Mouse (Mus musculus) B cell, adult 2 months (primary cell): ENCODE results near the gene Ass1.

ENCODE experiments used
- DNase-seq, 2 experiments: peaks; one replicate each; pipeline ENCODE4 v3.0.0; 2022

The Ass1 gene

DNA sequence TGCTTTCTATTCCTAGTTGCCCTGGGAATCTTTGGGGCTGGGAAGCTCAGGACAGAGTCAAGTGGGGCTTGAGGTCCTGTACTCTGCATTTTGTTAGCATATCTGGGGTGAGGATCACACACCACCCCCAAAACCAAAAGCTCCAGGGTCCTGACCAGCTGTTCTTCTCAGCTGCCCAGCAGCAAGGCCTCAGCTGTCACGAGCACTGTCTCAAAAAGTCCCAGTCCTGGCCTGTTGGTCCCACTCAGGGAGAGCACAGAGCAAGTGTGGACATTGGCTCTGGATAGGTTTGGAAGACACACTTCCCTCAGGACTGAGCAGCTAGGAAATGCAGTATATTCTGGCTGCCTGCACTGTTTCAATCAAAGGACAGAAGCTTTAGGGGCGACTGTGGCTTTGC is 20.5 kb downstream of the Ass1 start:
- no peak for DNase-seq

DNA sequence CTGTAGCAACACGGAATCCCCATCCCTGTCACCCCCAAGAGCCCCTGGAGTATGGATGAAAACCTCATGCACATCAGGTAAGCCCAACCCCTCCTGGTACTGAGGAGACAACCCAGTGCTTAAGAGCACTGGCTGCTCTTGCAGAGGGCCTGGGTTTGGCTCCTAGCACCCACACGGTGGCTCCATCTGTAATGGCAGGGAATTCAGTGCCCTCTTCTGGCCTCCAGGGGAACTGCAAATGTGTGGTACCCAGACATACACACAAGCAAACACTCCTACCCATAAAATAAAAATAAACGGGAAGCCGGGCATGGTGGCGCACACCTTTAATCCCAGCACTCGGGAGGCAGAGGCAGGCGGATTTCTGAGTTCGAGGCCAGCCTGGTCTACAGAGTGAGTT is 22.3 kb downstream of the Ass1 start:
- no peak for DNase-seq

DNA sequence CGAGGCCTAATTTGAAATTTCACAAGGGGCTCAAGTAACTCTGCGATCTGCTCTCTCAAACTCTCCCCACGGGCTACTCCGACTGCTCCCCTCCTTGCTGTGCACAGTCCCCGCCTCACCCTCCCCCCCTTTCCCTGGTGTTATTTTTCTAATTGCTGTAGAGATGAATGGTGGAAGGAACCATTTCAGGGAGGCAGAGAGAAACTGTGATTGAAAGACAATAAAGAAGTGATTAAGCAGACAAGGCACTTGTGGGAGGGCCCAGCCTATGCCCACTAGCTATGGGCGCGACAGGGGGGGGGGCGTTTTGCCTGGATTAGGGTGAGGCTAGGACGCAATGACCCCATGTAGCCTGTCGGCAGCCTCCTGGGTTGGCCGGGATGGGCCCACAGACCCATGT is 23.2 kb downstream of the Ass1 start:
- DNase-seq: no peak

DNA sequence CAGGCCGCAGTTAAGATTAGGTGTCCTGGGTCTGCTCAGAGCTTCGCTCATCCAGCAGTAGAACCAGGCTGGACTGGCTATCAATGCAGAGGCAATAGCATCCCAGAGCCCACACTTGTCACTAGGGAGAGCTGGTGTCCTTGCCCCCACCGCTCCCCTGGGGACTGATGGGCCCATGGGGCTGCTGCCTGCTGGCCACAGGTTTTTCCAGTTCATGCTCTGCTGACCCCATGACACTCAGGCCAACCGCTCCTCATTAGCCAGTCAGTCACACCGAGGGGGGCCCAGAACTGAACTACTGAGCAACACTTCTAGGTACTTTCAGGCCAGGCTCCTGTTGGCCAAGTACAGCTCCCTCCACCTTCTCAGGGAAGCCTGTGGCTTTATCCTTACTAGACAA is 24.3 kb downstream of the Ass1 start:
- no peak for DNase-seq

DNA sequence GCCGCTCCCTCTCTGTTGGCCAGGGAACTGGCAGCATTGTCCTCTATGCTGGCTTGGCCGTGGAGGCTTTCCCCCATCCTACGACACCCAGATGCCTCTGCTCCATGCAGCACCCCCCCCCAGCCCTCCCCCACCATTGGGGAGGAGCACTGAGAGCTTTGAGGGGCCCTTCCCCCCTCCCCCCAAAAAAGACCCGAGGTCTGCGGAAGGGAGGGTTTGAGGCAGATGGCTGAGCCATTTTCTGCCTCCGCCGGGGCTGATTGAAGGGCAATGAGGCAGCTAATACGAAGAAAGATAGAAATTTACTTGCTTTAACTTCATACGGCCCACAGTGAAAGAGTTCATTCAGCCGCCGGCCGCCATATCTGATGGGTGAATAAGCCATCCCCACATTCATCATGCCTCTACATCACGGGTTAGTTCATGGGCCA is 25.1 kb downstream of the Ass1 start:
- DNase-seq: no peak

DNA sequence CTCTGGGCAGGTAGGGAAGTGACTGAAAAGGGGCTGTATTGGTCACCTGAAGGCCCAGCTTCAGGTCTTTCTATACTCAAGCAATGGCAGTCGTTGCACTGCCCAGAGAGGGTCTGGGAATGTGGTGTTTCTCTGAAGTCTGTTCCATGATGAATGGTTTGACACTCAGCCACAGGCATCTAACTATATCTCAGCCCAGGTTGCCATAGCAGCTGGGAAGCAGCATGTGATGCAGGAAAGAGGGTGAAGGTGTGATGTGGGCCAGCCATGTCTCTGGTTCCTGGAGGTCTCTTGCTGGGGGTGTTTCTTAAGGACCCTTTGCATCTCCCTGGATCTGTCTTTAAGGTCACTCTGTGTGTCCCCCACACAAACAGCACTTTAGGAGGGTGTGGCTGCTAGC is 26.1 kb downstream of the Ass1 start:
- no peak for DNase-seq

DNA sequence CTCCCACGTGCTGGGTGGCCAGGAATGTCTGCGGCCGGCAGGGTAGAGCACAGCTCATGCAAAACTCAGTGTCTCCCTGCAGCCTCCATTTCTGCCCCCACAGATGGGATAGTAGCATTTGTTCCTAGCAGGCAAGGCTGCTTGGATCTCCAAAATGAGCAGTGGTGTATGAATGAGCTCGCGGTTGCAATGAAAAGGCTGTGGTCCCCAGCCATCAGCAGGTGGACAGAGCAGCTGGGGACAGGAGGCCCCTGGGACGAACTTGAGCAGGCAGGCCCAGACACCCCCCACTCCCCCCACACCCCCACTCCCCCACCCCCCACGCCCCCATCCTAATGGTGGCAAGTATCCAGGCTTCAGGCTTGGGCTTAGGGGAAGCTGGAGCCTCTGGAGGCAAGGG is 27.1 kb downstream of the Ass1 start:
- no peak for DNase-seq

DNA sequence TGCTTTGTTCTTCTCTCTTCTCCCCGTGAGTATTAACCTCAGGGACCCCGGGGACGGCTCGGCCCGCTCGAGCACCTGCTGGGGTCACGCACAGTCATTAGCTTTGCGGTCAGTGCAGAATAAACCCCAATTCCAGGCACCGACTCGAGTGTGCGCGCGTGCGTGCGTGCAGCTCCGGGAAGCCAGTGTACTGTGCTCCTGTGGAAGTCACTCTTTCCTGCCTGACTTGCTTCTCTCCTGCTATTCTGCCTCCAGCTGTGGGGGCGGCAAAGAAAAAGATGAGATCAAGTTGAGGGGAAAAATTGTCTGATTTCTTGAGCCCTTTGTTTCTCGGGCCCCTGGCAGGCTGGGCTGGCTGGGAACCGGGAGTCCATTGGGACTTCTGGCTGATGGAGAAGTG is 27.6 kb downstream of the Ass1 start:
- no peak for DNase-seq

DNA sequence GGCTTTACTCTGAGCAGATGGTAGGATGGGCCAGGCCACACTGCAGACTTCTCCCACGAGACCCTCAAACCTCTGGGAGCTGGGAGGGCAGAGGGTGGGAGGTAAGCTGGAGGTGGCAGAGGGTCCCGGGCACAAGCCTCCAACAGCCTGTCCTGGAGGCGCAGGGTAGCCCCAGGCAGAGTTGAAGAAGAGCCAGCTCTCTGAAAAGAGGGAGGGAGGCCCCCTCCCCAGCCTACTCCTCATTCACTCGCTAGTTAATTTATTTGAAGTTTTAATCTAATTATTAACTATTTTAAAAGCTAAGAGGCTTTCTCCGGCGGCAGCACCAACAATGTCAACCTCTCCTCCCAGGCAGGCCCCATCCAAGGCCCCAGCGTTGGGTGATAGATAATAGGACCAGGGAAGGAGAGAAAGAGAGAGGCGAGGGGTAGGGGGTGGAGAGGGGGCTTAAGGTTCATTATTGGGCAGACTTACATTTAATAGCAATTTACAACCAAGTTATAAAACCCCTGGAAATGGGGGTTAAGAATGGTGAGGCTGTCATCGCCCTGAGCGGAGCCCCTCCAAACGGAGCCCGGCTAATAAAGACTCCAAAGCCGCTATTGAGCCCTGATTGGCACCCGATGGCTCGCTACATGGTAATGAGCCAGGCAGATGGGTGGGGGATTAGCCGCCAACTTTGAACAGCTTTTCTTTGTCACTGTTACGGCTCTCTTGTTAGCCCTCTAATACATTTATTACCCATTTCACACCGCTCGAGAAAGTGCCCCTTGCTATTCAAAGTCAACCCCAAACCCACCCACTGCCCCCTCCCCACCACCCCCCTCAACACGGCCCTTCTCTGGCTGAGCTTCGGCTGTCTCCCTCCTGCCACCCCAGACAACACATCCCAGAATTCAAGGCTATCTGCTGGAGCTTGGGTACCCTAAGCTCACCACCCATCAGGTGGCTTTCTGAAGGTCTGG is 29.6 kb downstream of the Ass1 start:
- no peak for DNase-seq

DNA sequence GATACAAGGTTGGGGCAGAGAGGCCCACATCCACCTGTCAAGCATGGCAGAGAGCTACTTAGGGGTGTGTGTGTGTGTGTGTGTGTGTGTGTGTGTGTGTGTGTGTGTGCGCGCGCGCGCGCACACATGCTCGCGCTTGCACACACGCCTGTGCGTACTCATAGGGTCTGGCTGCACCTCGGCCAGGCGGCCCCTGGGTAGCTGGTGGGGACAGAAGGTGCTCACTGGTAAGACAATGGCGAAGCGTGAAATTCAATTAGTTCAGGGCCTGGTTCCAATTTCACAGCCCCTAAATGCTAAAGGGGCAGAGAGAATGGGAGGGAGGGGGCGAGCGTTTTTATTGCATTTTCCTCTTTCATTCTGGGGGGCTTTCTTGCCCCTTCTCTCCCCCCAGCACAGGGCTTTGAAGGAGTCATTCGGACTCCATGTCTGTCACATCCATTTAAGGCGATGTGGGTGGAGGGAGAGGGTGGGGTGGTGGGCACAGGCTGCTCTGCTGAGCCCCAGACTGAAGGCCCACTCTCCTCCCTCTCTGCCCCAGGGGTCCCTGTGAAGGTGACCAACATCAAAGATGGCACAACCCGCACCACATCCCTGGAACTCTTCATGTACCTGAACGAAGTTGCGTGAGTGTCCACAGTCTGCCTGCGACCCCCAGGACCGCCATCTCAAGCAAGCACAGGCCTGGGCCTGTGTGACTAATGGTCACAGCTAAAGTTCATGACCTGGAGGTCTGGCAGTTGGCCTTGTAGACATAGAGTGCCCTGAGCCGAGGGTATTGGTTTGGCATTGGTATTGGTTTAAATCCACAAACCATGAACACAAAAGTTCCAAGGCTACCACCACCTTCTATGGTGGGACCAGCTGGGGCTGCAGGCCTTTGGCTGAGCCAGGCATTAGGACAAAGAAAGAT is 30.5 kb downstream of the Ass1 start:
- DNase-seq: no peak

DNA sequence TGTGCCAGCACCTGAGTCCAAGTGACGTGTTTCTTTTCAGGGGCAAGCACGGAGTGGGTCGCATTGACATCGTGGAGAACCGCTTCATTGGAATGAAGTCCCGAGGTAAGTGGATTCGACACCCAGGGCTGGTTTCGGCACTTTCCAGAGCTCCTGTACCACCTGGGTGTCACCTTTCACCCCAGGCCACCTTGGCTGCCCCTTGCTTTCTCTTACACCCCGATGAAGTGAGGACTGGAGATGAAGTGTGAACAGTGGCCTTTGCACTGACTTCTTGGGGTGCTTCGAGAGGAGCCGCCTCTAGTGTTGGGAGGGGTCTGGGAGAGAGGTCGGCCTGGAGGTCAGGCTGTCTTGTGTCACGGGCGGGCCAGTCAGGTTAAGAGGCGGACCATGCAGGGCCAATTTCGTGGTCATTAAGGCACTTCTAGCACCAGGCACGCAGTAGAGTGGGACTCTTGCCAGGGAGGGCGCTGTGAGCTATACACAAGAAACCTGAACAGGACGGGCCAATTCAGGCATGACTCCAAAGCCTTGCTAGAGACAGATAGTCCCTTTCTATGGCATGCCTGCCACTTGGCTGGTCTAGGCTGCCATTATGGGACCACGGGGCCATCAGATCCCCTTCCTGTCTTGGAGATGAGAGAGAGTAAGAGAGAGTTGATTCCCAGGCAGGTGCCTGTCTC is 31.6 kb downstream of the Ass1 start:
- no peak for DNase-seq

DNA sequence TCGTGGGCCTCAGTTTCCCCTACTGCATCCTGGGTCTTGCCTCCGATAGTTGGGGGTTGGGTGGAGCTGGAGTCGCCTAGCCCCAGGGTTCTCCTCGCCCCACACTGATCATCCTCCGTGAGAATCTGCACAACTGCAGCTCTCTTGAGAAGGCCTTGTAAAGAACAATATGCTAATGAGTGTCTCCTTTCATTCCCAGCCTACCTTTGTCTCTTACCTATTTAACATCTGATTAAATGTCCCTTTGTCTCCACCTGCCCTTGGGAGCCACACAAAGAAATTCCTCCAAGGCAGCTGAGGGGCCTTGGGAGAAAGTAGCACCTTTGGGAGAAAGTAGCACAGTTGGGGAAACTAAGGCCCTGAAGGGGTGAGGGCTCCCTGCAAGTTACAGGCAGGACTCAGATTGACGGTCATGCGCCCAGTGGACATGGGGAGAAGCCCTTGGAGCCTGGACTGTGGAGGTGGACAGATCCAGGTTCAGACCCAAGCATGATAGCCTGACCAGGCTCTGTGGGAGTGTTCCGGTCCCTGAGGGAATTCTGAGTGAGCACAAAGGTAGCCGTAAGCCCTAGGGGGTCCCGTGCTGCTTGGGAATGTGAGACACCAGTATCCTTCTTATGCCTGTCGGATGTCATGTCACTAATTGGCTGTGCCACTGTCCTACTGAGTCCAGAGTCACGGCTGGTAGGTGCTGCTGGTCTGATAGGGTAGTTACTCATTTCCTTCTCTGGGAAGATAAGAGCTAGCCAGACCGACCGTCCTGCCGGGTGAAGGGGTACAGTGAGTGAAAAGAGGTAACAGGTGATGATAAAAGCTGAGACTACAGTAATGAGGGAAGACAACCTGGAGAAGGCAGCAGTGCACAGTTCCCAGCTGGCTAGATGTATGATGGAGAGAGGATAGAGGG is 32.9 kb downstream of the Ass1 start:
- DNase-seq: no peak

DNA sequence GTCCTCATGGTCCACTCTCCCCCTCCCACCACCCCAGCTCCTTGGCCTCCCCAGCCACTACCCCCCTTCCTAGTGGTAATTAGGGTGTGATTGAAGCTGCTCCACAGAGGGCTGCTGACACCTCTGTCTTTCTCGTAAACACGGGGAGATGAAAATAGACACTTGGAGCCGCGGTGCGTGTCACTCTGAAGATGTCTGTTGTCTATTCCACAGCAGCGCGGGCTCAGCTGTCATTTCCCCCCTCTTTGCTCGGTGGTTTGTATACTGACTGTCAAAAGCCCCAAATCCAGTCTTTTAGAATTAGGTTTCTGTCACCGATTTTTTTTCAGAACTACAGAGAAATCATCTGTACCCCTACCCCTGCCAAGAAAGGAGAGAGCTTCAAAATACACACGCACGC is 35.5 kb downstream of the Ass1 start:
- DNase-seq: no peak

DNA sequence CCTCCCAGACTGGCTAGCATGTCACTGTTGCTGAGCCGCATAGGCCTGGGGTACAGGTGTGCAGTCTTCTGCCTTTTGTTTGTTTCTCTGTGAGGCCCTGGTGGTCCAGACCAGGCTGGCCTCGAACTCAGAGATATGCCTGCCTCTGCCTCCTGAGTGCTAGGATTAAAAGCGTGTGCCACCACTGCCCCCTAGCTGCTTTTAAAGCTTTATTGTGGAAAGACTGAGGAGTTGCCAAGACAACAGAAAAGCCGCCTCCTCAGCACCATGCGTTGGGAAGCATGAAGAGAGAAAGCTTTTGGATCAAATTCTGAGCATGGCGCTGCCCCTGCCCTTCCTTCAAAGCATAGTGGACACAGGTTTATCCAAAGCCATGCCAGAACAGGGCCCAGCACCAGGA is 38.8 kb downstream of the Ass1 start:
- DNase-seq: no peak

DNA sequence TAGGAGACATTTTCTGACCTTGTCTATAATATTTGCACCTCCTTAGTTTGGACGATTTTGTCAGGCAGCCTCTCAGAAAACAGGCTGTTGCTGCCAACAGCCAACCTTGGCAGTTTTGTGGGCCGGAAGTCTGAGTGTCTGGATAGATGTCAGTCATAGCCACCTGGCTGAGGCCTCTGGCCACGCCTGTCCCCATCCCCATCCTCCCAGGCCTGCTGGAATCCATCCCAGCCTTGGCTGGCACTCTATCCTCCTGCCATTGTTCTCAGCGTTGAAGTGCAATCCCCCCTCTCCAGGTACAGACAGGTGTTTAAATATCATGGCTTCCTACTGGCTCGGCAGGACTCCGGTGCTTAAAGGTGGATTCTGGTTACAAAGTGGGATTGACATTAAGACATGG is 41.3 kb downstream of the Ass1 start:
- DNase-seq: no peak

DNA sequence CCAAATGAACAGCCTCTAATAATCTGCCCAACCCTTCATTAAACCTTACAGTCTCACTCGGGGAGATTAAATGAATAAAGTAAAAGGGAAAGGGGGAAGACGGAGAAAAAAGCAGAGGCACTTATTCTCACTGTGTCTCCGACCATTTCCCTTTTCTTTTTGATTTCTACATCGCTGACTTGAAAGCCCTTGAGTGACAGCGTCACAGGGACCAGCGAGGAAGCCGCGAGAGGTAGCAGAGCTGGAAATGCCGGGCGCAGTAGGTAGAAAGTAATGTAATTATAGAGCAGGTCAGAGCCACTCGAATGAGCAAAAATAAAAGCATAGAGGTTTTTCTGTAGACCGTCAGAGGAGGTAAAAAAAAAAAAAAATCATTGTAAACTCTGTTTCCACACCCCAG is 46.5 kb downstream of the Ass1 start:
- no peak for DNase-seq

DNA sequence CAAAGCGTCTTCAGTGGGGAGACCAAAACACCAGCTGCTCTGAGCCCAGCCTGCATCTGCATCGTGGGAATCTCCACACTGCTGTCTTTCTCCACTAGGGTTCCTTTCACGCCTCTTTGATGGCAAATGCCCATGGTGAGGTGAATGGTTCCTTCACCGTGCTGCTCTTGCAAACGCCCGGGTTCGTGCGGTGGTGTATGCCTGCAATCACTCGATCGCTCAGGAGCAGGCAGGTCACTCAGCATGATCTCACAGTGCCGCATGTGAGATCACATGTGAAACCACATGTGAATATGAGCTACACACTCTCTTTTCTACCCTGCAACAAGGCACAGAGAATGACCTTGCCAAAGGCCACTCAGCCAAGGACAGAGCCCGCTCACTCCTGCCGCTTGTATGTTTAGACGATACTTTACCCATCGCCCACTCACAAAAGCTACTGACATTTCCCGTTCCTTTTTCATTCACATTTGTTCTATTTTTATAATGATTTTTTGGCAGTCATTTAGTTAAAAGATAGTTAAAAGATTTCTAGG is 51.9 kb downstream of the Ass1 start:
- DNase-seq: no peak

DNA sequence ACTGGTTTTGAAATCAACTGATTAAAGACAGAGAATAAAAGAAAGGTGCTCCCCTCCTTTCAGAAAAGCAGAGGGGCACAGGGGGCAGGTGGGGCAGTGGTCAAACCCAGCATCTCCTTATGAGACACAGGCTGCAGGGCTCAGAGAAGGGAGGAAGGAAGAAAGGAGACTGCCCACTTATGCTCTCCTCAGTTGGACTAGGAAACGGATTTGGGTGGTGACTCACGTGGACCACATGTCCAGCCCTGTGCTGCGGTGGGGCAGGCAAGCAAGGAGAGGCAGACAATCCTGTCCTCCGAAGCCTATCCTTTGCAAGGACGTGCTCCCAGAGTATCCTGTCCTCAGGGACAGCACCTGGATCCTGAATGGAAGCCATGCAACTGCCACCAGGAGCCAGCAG is 54.6 kb downstream of the Ass1 start:
- DNase-seq: no peak

DNA sequence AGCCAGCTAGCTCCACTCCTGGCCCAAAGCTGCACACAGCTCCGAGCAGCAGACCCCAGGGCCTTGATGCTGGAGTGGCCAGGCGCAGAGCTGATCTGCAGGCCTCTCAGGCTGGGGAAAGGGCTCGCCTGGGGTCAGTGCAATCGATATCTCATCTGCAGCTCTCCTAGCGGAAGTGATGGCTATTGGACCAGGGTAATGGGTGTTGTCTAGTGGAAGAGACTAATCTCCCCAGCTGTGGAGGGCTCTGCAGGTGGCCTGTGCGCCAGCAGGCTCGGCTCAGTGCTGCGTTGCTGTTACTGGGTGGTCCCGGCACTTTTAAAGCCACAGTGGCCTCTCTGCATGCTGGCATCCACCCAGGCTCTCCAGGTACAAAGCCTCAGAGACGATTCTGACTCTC is 55.8 kb downstream of the Ass1 start:
- no peak for DNase-seq

DNA sequence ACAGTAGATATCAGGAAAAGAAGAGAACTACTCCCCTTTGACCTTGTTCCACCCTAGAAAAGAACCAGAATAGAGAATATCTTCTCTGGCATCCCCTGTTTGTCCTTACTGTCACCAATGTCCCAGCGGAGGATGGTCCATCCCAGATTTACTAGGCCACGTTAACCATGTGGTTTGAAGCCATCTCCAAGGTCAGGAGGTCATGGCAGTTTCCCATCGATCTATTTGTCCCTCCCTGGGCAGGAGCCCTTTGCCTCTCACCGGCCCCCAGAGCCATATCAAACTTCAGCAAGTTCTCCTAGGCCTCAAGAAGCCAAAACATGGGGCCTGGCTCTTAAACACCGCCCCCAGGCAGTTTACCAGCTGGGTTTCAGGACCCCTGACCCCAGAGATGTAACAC is 60.2 kb downstream of the Ass1 start:
- DNase-seq: no peak

DNA sequence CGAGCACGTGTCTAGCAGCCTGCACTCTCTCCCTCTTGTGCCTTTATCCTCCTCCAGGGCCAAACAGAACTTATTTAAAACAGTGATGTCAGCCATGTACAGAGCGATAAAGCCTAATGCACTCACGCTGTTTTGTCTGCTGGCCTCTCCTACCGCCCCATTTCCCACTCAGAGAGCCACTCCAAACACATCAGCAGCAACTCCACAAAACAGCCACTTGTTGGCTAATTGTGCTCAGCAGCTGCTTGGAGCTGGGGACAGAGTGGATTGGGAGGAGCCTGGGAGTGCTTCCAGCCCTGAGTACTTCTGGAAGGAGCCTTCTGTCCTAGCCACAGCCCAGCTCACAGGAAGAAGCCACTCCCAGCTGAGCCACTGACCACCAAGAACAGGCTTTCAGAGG is 67.0 kb downstream of the Ass1 start:
- DNase-seq: no peak

DNA sequence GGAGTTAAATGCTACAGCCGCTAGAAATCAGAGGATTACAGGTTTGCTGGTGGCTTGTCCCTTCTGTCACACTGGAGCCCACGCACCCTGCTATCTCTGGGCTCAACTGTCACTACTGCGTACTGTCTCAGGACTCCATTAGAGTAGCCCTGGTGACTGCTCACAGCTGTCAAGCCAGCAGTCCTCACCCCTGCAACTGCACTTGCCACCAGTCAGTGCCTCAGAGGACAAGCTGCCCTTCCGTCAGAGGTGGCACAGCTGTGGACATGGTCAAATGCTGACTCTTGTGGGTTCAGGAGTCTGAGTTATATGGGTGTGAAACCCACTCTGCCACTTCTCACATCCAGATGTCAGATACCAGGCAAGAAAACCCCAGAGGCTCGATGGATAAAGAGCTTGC is 68.7 kb downstream of the Ass1 start:
- no peak for DNase-seq
